Mouse (Mus musculus) megakaryocyte, embryonic 14.5 days (primary cell): ENCODE measurements around the gene Gpr1.

Experiments used
- FLI1 ChIP-seq: IDR thresholded peaks from 2 replicates; pipeline ENCODE4 v1.6.1; 2012; ENCODE audit warnings: low read length, inconsistent platforms, mixed read lengths
- GATA1 ChIP-seq: IDR thresholded peaks from 3 replicates; pipeline ENCODE4 v1.6.1; 2012; ENCODE audit warnings: mixed read lengths, low read length, inconsistent platforms, borderline replicate concordance

DNA sequence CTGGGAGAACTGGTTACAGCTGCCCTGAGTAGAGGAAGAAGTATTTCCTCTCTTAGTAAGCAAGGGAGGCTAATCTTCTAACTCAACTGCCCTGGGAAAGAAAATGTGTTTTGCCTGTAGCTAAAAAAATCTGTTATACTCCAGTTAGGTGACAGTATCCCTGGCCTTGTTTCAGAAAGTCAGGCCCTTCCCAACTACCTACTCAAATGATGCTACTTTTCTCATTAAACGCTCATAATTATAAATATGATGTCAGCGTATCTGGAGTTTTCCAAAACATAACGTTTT is at the start of gene Gpr1:
- no peak for TF ChIP-seq GATA1
- no peak for TF ChIP-seq FLI1
